Mouse (Mus musculus) subcutaneous adipose tissue, adult 2 months (tissue): ENCODE data around the gene Rarres1. TPM values are rescaled to one million over a fixed set of nuclear protein-coding genes. Genes with fewer than 3 reads are reported as not detected.

Source experiments
- polyA plus RNA-seq: library from polyadenylated mRNA; depleted of rRNA; stranded (reverse); fragments of >200 nt; gene quantifications from 2 replicates; pipeline ENCODE4 v1.2.3, GENCODE M21; 2012; ENCODE audit warnings: low replicate concordance; rRNA removed

Gene Rarres1
- polyA plus RNA-seq, result 1.3 and 3.2 TPM in 2 replicates

GRCm38 (mm10) chr3:67515274-67515801, at the start of gene Rarres1:
Gene Rarres1, minus strand, starts transcription at chr3:67515523.

GRCm38 (mm10) chr3:67463450-67464372, 51.6 kb downstream of the Rarres1 start, which contains the start of gene Lxn:
Gene Lxn, minus strand, starts transcription at chr3:67463926.

GRCm38 (mm10) chr3:67429999-67430380, 85.3 kb downstream of the Rarres1 start, which contains the start of gene Gfm1:
Gene Gfm1, plus strand, starts transcription at chr3:67430096.

Other genes starting within 250 kb of the Rarres1 start
- gene Mlf1, start 141.4 kb downstream of the Rarres1 start, polyA plus RNA-seq, result 0.42 and 0.58 TPM in 2 replicates
- not detected in 2 replicates for gene Gm17402, start 140.4 kb downstream of the Rarres1 start, polyA plus RNA-seq
- 22.8 and 26.6 TPM in 2 replicates for gene Gfm1, start 85.4 kb downstream of the Rarres1 start, polyA plus RNA-seq
- 26.5 and 39.2 TPM in 2 replicates for gene Lxn, start 51.6 kb downstream of the Rarres1 start, polyA plus RNA-seq
- gene Mfsd1, start 67.2 kb upstream of the Rarres1 start, polyA plus RNA-seq, result 38.5 and 64.5 TPM in 2 replicates